Mouse (Mus musculus): ENCODE measurements around the gene Cdk5.

- TF ChIP-seq CTCF (conservative IDR thresholded peaks at IDR 0.05; ENCODE audit: insufficient read depth, insufficient read length, low read depth, low read length) (no peak), POLR2A (IDR thresholded peaks at IDR 0.05; ENCODE audit: low read depth, low read length) (no peak)
Measured at GRCm38 (mm10) chr5:24381988-24382387, 41.3 kb downstream of the Cdk5 start.
